Comparison of ENCODE assay signal across 20 mouse cellular contexts in genomic region chr8:78068087-78068910, GRCm38 (mm10).
A peak's percentile ranks its signal among the peaks of the same experiment; 100 is the strongest.
DNase-seq lines count a peak whose midpoint lies in the region; ATAC-seq and TF ChIP-seq lines count a peak whose summit lies in the region.
"Had no signal": no experiment of that assay in that cellular context is flagged by ENCODE, and none has a peak within 500 bp of the region (broad histone marks: within the 10 kb centered on the region; RNA-seq: fewer than 3 reads in every experiment).

No protein-coding gene starts in this region.

- no peak overlapping the region for H3K4me3 ChIP-seq in heart, embryonic 10.5 days
- no peak overlapping the region for H3K4me3 ChIP-seq in ES-Bruce4 (ENCODE audit: low read depth, low read length)
- no peak overlapping the region for H3K4me3 ChIP-seq in limb, embryonic 13.5 days
- no peak overlapping the region for H3K4me3 ChIP-seq in forebrain, embryonic 14.5 days (ENCODE audit: low read depth, low read length)
- H3K4me3 ChIP-seq: embryonic facial prominence, embryonic 13.5 days; forebrain, embryonic 13.5 days; gastrocnemius, adult 2 months; hindbrain, embryonic 13.5 days had no signal

- H3K4me1 ChIP-seq in heart, embryonic 10.5 days, result no peaks in the 10 kb centered on the region
- peaks cover 3% of the 10 kb centered on the region for H3K4me1 ChIP-seq in ES-Bruce4 (ENCODE audit: control insufficient read depth, insufficient read depth, low read length)
- H3K4me1 ChIP-seq in limb, embryonic 13.5 days, result peaks cover 35% of the 10 kb centered on the region
- H3K4me1 ChIP-seq in forebrain, embryonic 14.5 days (ENCODE audit: control insufficient read depth, insufficient read depth, low read length), result no peaks in the 10 kb centered on the region

- peak overlapping the region; percentile 20; the same call in 1 of the 2 replicates for H3K4me2 ChIP-seq in limb, embryonic 13.5 days (replicated peaks)
- H3K4me2 ChIP-seq in forebrain, embryonic 14.5 days (ENCODE audit: low read length), result no peak overlapping the region
- H3K4me2 ChIP-seq: embryonic facial prominence, embryonic 13.5 days; forebrain, embryonic 13.5 days; hindbrain, embryonic 13.5 days had no signal

- no peak for ATAC-seq in limb, embryonic 13.5 days (ENCODE audit: low FRiP score, low read depth)
- ATAC-seq in forebrain, embryonic 14.5 days, result no peak
- ATAC-seq: forebrain, embryonic 13.5 days; intestine, embryonic 16.5 days; Patski had no signal

- TF ChIP-seq EP300 in ES-Bruce4 (IDR thresholded peaks at IDR 0.05; ENCODE audit: insufficient read depth, low read depth, low read length), result peak; percentile 85

- peak; percentile 42 for DNase-seq in heart, adult 11 months
- no peak for DNase-seq in heart, embryonic 10.5 days (ENCODE audit: low spot score)
- DNase-seq in WW6 (ENCODE audit: low read depth, low spot score) (peak; percentile 73), MN1 (ENCODE audit: low spot score) (no peak)
- no peak for DNase-seq in forebrain, embryonic 14.5 days (ENCODE audit: low spot score)
- DNase-seq: adrenal gland, postnatal 14 days; cerebellum, adult 11-12 months; cerebellum, adult 9-10 months; cerebellum, postnatal 25 days; gastrocnemius, adult 2 months; gastrocnemius, postnatal 25 days; heart, postnatal 10 days; heart, postnatal 4 days had no signal

- TF ChIP-seq POLR2A in ES-Bruce4 (IDR thresholded peaks at IDR 0.05; ENCODE audit: insufficient read depth, low read length), result no peak

- no peaks in the 10 kb centered on the region for H3K36me3 ChIP-seq in heart, embryonic 10.5 days
- H3K36me3 ChIP-seq in ES-Bruce4 (ENCODE audit: control insufficient read depth, insufficient read depth, low read length, poor library complexity, severe bottlenecking), result peaks cover 4% of the 10 kb centered on the region; the same call in 1 of the 2 replicates
- H3K36me3 ChIP-seq in limb, embryonic 13.5 days, result no peaks in the 10 kb centered on the region
- no peaks in the 10 kb centered on the region for H3K36me3 ChIP-seq in forebrain, embryonic 14.5 days (ENCODE audit: control insufficient read depth, insufficient read depth, low read length)
- H3K36me3 ChIP-seq: embryonic facial prominence, embryonic 13.5 days; hindbrain, embryonic 13.5 days had no signal

- no peaks in the 10 kb centered on the region for H3K9me3 ChIP-seq in heart, embryonic 10.5 days
- no peaks in the 10 kb centered on the region for H3K9me3 ChIP-seq in ES-Bruce4 (replicated peaks; ENCODE audit: control insufficient read depth, insufficient read depth, low read length, poor library complexity, severe bottlenecking)
- H3K9me3 ChIP-seq in limb, embryonic 13.5 days, result no peaks in the 10 kb centered on the region
- no peaks in the 10 kb centered on the region for H3K9me3 ChIP-seq in forebrain, embryonic 14.5 days (replicated peaks; ENCODE audit: control insufficient read depth, low read length)
- H3K9me3 ChIP-seq: embryonic facial prominence, embryonic 13.5 days; forebrain, embryonic 13.5 days; hindbrain, embryonic 13.5 days had no signal

- WGBS in heart, embryonic 10.5 days, result 23% methylated on average over 13 of the region's 13 CpGs
- WGBS in limb, embryonic 13.5 days, result 10% methylated on average over 13 of the region's 13 CpGs
- 12% methylated on average over 13 of the region's 13 CpGs for WGBS in forebrain, embryonic 14.5 days

- H3K9ac ChIP-seq in ES-Bruce4 (ENCODE audit: low read depth, poor library complexity, severe bottlenecking), result no peak overlapping the region
- no peak overlapping the region for H3K9ac ChIP-seq in limb, embryonic 13.5 days
- no peak overlapping the region for H3K9ac ChIP-seq in forebrain, embryonic 14.5 days (ENCODE audit: low read length)
- H3K9ac ChIP-seq: embryonic facial prominence, embryonic 13.5 days; forebrain, embryonic 13.5 days; hindbrain, embryonic 13.5 days had no signal

- no peak overlapping the region for H3K27ac ChIP-seq in heart, embryonic 10.5 days
- H3K27ac ChIP-seq in ES-Bruce4 (ENCODE audit: insufficient read depth, low read length), result peak overlapping the region; percentile 67
- H3K27ac ChIP-seq in limb, embryonic 13.5 days, result 0 out of 2 replicates have a peak overlapping the region, but pooled peaks have one; percentile 6
- H3K27ac ChIP-seq in forebrain, embryonic 14.5 days (ENCODE audit: low read depth, low read length), result no peak overlapping the region
- H3K27ac ChIP-seq: embryonic facial prominence, embryonic 13.5 days; forebrain, embryonic 13.5 days; gastrocnemius, adult 2 months; hindbrain, embryonic 13.5 days had no signal

- H3K27me3 ChIP-seq in heart, embryonic 10.5 days (ENCODE audit: insufficient read depth, poor library complexity, severe bottlenecking), result peaks cover 24% of the 10 kb centered on the region
- no peaks in the 10 kb centered on the region for H3K27me3 ChIP-seq in ES-Bruce4 (ENCODE audit: control insufficient read depth, insufficient read depth, low read length, poor library complexity, severe bottlenecking)
- peaks cover 16% of the 10 kb centered on the region; the same call in 1 of the 2 replicates for H3K27me3 ChIP-seq in limb, embryonic 13.5 days
- peaks cover 6% of the 10 kb centered on the region for H3K27me3 ChIP-seq in forebrain, embryonic 14.5 days (replicated peaks; ENCODE audit: control insufficient read depth, insufficient read depth, low read length)

- TF ChIP-seq CTCF in ES-Bruce4 (IDR thresholded peaks at IDR 0.05; ENCODE audit: low read depth, low read length), result no peak

Comparison
In these comparisons a context has a peak if more than half of its experiments do, and no peak if none do; other contexts are left out.
1. DNase-seq: peak in heart, adult 11 months (single experiment) and WW6 (single experiment); none in heart, embryonic 10.5 days (single experiment), forebrain, embryonic 14.5 days (single experiment) and MN1 (single experiment).
2. H3K27ac ChIP-seq: peak in ES-Bruce4 (single experiment) and limb, embryonic 13.5 days (single experiment); none in heart, embryonic 10.5 days (single experiment) and forebrain, embryonic 14.5 days (single experiment).